Mouse (Mus musculus): ENCODE results near the gene Htr1f. TPM values are rescaled to one million over a fixed set of nuclear protein-coding genes. Genes with fewer than 3 reads are reported as not detected.

Gene Htr1f
- polyA plus RNA-seq, 1 experiment, result 0.36 TPM

GRCm38 (mm10) chr16:64941646-64942195 is 163.9 kb downstream of the Htr1f start:
- WGBS, result 84% methylated on average over 5 of the region's 5 CpGs

DNA sequence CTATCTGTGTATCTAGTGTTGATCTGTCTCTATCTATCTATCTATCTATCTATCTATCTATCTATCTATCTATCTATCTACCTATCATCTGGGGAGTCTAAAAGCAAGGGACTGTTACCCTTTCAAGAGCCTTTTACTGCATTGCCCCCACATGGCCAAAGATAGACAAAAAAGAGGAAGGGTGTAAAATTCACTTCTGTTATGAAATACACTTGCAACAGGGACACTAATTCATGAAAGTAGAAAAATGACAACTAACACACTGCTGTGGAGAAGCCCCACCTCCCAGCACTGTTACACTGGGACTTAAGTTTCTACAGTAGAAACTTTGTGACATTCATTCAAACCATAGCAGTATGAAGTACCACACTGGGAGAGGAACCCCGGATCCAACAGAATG is 170.9 kb downstream of the Htr1f start:
- 92% methylated on average over 1 of the region's 1 CpGs for WGBS
- Histone ChIP-seq H3K27ac (ENCODE audit: insufficient read depth, low read length) (no peak overlapping the region), H3K27me3 (ENCODE audit: control insufficient read depth, insufficient read depth, low read length) (no peaks in the 10 kb centered on the region), H3K4me1 (ENCODE audit: control insufficient read depth, insufficient read depth, low read length) (no peaks in the 10 kb centered on the region), H3K4me3 (replicated peaks; ENCODE audit: insufficient read depth, low read depth, low read length) (no peak overlapping the region)
- no peak for TF ChIP-seq POLR2A (IDR thresholded peaks at IDR 0.05; ENCODE audit: borderline replicate concordance, insufficient read depth, low read length)
- no peak for TF ChIP-seq CTCF (IDR thresholded peaks at IDR 0.05; ENCODE audit: borderline replicate concordance, insufficient read depth, low read depth, low read length)
- DNase-seq, result no peak

More at GRCm38 (mm10) chr16:64941646-64942195, 163.9 kb downstream of the Htr1f start:
- TF ChIP-seq CTCF (IDR thresholded peaks at IDR 0.05; ENCODE audit: borderline replicate concordance, insufficient read depth, low read depth, low read length) (no peak), POLR2A (IDR thresholded peaks at IDR 0.05; ENCODE audit: borderline replicate concordance, insufficient read depth, low read length) (no peak)
- Histone ChIP-seq H3K27me3 (ENCODE audit: control insufficient read depth, insufficient read depth, low read length) (no peaks in the 10 kb centered on the region), H3K4me1 (ENCODE audit: control insufficient read depth, insufficient read depth, low read length) (no peaks in the 10 kb centered on the region), H3K4me3 (replicated peaks; ENCODE audit: insufficient read depth, low read depth, low read length) (no peak overlapping the region), H3K27ac (ENCODE audit: insufficient read depth, low read length) (no peak overlapping the region)
- DNase-seq, result no peak

GRCm38 (mm10) chr16:64934011-64934410 is 171.6 kb downstream of the Htr1f start:
- Histone ChIP-seq H3K4me3 (replicated peaks; ENCODE audit: insufficient read depth, low read depth, low read length) (no peak overlapping the region), H3K27me3 (ENCODE audit: control insufficient read depth, insufficient read depth, low read length) (no peaks in the 10 kb centered on the region), H3K27ac (ENCODE audit: insufficient read depth, low read length) (no peak overlapping the region), H3K4me1 (ENCODE audit: control insufficient read depth, insufficient read depth, low read length) (no peaks in the 10 kb centered on the region)
- DNase-seq, result no peak
- 64% methylated on average over 1 of the region's 1 CpGs for WGBS
- TF ChIP-seq POLR2A (IDR thresholded peaks at IDR 0.05; ENCODE audit: borderline replicate concordance, insufficient read depth, low read length) (no peak), CTCF (IDR thresholded peaks at IDR 0.05; ENCODE audit: borderline replicate concordance, insufficient read depth, low read depth, low read length) (no peak)

DNA sequence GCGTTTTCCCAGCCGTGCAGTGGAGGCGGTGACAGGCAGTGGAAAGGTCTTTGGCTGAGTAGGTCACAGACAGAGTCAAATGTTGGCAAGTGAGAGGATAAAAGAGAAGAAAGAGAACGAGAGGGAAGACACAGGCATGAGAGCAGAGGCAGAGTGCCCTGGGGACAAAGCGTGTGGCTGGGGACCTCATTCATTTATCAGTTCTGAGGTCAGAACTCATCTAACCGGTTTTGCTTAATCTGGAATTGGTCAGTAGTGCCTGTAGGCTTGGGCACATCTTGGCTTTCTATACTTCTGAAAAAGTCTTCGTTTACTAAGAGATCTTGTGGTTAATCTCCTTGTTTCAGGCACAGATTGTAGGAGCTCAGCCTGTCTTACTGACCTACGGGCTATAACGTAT is 182.2 kb downstream of the Htr1f start:
- 62% methylated on average over 9 of the region's 9 CpGs for WGBS
- DNase-seq, result no peak
- no peaks in the 10 kb centered on the region for H3K27me3 ChIP-seq (ENCODE audit: control insufficient read depth, insufficient read depth, low read length)
- no peak overlapping the region for H3K27ac ChIP-seq (ENCODE audit: insufficient read depth, low read length)
- H3K4me3 ChIP-seq (replicated peaks; ENCODE audit: insufficient read depth, low read depth, low read length), result no peak overlapping the region
- no peak for TF ChIP-seq POLR2A (IDR thresholded peaks at IDR 0.05; ENCODE audit: borderline replicate concordance, insufficient read depth, low read length)
- no peak for TF ChIP-seq CTCF (IDR thresholded peaks at IDR 0.05; ENCODE audit: borderline replicate concordance, insufficient read depth, low read depth, low read length)
- no peaks in the 10 kb centered on the region for H3K4me1 ChIP-seq (ENCODE audit: control insufficient read depth, insufficient read depth, low read length)

DNA sequence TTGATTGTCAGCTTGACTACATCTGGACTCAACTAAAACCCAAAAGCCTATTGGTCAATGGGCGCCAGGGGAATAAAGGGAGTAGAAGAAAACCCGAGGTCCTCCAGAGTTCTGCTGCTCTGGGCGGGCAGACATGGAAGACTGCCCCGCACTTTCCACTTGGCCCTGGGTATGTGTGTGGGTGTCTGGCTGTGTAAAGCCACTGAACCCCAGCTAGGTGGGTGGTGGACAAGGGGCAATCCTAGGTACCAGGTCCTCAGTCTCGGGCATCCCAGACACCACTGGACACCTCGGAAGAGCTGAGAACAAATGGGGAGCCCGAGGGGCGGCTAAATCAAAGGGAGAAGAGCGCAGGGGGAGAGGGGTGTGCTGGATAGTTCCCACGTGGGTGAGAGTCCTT is 196.9 kb downstream of the Htr1f start:
- TF ChIP-seq CTCF (IDR thresholded peaks at IDR 0.05; ENCODE audit: borderline replicate concordance, insufficient read depth, low read depth, low read length), result no peak
- Histone ChIP-seq H3K4me1 (ENCODE audit: control insufficient read depth, insufficient read depth, low read length) (no peaks in the 10 kb centered on the region), H3K27me3 (ENCODE audit: control insufficient read depth, insufficient read depth, low read length) (no peaks in the 10 kb centered on the region), H3K4me3 (replicated peaks; ENCODE audit: insufficient read depth, low read depth, low read length) (no peak overlapping the region), H3K27ac (ENCODE audit: insufficient read depth, low read length) (no peak overlapping the region)
- 82% methylated on average over 10 of the region's 10 CpGs for WGBS
- no peak for DNase-seq

GRCm38 (mm10) chr16:64907112-64907511 is 198.5 kb downstream of the Htr1f start:
- Histone ChIP-seq H3K4me3 (replicated peaks; ENCODE audit: insufficient read depth, low read depth, low read length) (no peak overlapping the region), H3K27me3 (ENCODE audit: control insufficient read depth, insufficient read depth, low read length) (no peaks in the 10 kb centered on the region), H3K4me1 (ENCODE audit: control insufficient read depth, insufficient read depth, low read length) (no peaks in the 10 kb centered on the region), H3K27ac (ENCODE audit: insufficient read depth, low read length) (no peak overlapping the region)
- DNase-seq, result no peak
- TF ChIP-seq POLR2A (IDR thresholded peaks at IDR 0.05; ENCODE audit: borderline replicate concordance, insufficient read depth, low read length) (no peak), CTCF (IDR thresholded peaks at IDR 0.05; ENCODE audit: borderline replicate concordance, insufficient read depth, low read depth, low read length) (no peak)
- 40% methylated on average over 3 of the region's 3 CpGs for WGBS

- H3K4me3 ChIP-seq (replicated peaks; ENCODE audit: insufficient read depth, low read depth, low read length), result no peak overlapping the region
- H3K27me3 ChIP-seq (ENCODE audit: control insufficient read depth, insufficient read depth, low read length), result no peaks in the 10 kb centered on the region
- DNase-seq, result no peak
- no peaks in the 10 kb centered on the region for H3K4me1 ChIP-seq (ENCODE audit: control insufficient read depth, insufficient read depth, low read length)
- no peak overlapping the region for H3K27ac ChIP-seq (ENCODE audit: insufficient read depth, low read length)
- WGBS, result 31% methylated on average over 2 of the region's 2 CpGs
- TF ChIP-seq CTCF (IDR thresholded peaks at IDR 0.05; ENCODE audit: borderline replicate concordance, insufficient read depth, low read depth, low read length), result no peak
- no peak for TF ChIP-seq POLR2A (IDR thresholded peaks at IDR 0.05; ENCODE audit: borderline replicate concordance, insufficient read depth, low read length)
Observed at GRCm38 (mm10) chr16:64903328-64903727, 202.3 kb downstream of the Htr1f start.

- Histone ChIP-seq H3K4me1 (ENCODE audit: control insufficient read depth, insufficient read depth, low read length) (no peaks in the 10 kb centered on the region), H3K4me3 (replicated peaks; ENCODE audit: insufficient read depth, low read depth, low read length) (no peak overlapping the region), H3K27ac (ENCODE audit: insufficient read depth, low read length) (no peak overlapping the region), H3K27me3 (ENCODE audit: control insufficient read depth, insufficient read depth, low read length) (no peaks in the 10 kb centered on the region)
- TF ChIP-seq POLR2A (IDR thresholded peaks at IDR 0.05; ENCODE audit: borderline replicate concordance, insufficient read depth, low read length) (no peak), CTCF (IDR thresholded peaks at IDR 0.05; ENCODE audit: borderline replicate concordance, insufficient read depth, low read depth, low read length) (no peak)
- 84% methylated on average over 2 of the region's 2 CpGs for WGBS
- no peak for DNase-seq
Observed at GRCm38 (mm10) chr16:64899084-64899483, 206.6 kb downstream of the Htr1f start.

Measured in cerebellum, adult 2 months (tissue).